Mouse (Mus musculus): Measurements from ENCODE around the gene Fjx1.

Fjx1 gene

DNA sequence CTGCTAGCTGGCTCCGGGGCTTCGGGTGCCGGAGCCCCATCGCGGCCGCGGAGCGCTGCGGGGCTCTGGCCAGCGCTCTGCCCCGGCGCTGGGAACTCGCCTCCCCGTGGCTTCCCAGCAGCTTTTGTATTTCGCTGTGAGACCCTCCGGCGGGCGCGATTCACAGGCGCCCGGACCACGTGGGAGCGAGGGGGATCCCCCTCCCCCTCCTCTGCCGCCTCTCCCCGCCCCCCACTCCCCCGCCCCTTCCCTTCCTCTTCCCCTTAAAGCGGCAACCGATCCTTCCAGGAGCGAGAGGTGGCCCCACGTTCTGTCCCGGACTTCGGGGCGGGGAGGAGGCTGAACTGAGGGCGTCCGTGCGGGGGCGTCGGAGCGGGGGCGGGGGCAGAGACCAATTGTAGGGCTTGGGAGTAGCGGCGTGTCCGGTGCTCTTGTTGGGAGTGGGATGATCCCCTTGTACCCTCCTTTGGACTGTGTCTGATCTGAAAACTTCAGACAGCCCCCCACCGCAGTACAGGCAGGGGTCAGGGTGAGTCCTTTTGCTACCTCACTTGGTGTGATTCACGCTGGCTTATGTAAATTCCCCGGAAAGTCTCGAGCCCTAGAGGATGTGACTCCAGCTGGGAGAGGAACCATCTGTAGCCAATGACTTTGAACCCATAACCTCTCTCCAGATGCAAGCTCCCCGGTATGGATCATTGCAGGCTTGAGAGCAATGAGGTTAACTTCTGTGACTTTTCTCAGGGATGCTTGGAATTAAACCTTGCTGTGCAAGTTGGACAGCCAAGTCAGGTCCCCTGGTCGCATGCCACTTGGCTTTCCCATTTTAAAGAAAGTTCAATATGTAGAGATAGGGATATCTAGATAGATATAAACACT, at the start of gene Fjx1:
Gene Fjx1 (minus strand): TSS at position 829 of the 879 bp plus-strand sequence.
- peak; percentile 92 for DNase-seq

GRCm38 (mm10) chr2:102500001-102500689, 47.8 kb upstream of the Fjx1 start:
- DNase-seq: no peak

DNA sequence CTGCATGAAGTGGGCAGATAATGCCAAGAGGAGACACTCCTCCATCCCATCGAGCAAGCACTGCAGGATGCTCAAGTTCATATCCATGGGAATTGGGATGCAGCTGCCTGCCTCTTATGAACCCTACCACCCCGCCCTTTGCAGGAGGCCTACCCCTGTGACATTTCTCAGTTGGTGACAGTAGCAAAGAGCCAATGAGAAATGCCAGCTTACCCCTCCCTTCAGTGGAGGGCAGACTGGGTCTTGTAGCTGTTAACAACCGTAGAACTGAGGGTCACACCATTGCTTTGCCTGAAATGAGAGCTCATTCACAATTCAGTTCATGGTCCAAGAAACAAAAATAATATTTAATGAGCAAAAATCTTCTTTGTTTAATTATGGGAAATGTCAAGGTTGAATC, 28.4 kb upstream of the Fjx1 start:
- DNase-seq: peak; percentile 34

DNA sequence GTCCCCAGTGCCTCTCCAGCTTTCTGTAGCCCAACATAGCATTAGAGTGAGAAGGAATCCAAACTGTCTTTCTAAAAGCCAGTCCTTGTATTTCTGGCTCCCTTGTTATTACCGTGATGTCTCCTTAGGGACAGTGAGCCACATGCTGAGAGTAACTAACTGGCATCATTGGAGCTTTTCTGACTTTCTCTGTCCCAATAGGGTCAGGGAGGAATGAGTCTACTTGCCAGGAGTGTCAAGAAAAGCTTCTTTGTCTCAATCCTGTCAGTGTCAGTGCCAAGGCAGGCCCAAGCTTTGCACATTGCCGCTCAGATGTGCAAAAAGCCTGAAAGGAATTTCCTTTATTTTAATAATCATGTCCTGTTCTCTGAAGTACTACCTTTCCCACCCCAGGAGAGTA, 23.8 kb upstream of the Fjx1 start:
- no peak for DNase-seq

DNA sequence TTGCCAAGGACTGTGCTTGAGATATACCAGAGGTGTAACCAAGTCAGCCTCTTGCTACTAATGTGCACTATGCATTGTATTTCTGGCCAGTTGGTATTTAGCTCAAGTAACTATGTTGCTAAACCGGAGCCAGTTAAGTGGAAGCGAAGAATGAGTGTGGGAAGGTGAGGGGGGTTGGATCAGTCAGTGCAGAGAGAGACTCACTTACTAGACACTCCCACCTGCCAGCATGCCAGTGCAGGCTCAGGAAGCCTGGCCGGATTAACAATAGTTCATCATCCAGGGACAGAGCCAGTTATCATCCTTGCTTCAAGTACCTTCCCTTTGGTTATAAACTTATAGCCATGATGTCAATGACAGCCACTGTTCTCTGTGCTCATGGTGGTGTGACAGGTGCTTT, 16.3 kb upstream of the Fjx1 start:
- DNase-seq: no peak

DNA sequence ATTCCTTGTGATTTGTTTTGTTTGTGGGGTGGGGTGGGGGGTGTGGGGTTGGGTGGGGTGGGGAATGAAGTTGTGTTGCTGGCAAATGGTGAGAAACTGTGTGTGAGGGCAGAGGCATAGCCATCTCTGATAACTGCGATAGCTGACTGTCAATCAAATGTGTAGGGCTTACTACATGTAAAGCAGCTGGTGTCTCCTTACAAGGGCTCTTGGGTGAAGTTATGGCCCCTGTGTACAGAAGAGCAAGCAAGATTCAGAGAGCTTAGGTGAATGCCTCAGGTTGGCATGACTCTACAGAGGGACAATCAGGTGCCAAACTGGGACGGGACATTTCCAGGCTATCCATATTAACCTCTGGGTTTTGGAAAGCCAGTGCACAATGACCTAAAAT, 12.0 kb upstream of the Fjx1 start:
- DNase-seq: no peak

DNA sequence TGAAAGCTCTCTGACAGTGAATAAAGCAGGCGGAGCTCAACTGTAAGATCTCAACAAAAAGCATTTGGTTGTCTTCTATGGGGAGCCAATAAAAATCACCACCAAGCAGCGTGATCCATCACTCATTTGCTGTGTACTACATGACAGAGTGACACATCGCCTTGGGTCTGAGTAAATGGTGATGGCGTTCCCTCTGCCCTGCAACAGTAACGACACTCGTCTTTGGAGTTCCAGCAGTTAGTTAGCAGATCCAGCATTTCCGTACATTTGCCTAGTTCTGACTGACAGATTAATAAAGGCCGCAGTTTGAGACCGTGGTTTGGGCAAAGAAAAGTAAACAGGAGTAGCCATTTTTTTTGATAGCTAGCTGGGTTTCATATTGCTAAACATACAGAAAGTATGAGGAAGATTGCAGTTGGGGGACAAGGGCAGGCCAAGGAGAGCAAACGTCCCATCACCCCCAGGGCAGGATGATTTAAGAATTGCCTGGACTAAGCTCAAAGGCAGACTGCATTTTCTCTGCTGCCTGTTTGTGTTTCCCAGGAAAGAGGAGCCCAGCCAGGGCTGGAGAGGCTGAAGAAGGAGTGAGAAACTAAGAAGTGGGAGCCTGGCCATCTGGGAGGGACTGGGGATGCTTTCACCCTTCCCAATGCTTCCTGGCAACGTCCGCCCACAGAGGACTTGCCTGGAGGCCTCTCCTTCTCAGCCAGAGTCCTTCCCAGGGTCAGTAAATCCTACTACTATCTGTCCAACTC, 11.5 kb upstream of the Fjx1 start:
- no peak for DNase-seq

DNA sequence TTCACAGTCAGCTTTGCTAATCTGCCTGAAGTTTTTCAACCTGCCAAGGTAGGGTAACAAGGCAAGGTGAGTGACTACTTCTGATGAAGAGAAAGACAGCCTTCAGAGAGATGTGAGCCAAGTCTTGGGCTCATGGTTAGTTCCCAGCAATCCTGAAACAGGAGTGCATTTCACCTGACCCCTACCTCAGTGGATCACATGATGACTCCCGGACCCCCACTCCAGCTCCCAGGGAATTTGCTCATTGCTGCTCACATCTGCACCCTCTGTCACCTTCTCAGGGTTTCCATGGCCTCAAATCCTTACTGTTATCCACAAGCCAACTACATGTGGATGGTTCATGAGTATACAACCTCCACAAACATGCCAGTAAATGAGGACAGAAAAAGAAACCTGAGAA, 9.2 kb upstream of the Fjx1 start:
- no peak for DNase-seq

- no peak for DNase-seq
These were observed 2.8 kb upstream of the Fjx1 start for GRCm38 (mm10) chr2:102455126-102455525.

GRCm38 (mm10) chr2:102453447-102453846, 1.1 kb upstream of the Fjx1 start:
- peak; percentile 65 for DNase-seq

GRCm38 (mm10) chr2:102450761-102451670, 1.3 kb downstream of the Fjx1 start:
- DNase-seq: peak; percentile 66

GRCm38 (mm10) chr2:102450248-102450760, 2.0 kb downstream of the Fjx1 start:
- peak; percentile 69 for DNase-seq

- DNase-seq: peak; percentile 81
These were observed 2.6 kb downstream of the Fjx1 start for GRCm38 (mm10) chr2:102449630-102450247.

DNA sequence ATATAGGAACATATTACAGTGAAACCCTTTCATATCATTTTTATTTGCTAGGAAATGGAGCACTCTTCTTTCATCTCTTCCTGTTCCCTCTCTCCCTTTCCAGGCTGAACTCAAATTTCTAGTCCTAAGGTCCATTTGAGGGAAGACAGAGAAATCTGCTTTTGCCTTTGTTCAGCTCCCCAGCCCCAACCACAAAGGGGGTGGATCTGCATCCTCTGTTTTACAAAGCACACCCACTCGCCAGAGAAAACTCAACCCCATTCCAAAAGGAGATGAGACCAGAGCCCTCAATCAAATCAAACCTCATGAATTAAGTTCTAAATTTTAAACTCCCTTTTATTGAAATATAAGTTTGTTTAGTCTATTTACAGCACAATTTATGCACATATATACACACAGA, 3.2 kb downstream of the Fjx1 start:
- DNase-seq: no peak

GRCm38 (mm10) chr2:102447831-102448230, 4.5 kb downstream of the Fjx1 start:
- peak; percentile 58 for DNase-seq

GRCm38 (mm10) chr2:102446851-102447250, 5.4 kb downstream of the Fjx1 start:
- no peak for DNase-seq

GRCm38 (mm10) chr2:102437357-102438030, 14.8 kb downstream of the Fjx1 start:
- no peak for DNase-seq

DNA sequence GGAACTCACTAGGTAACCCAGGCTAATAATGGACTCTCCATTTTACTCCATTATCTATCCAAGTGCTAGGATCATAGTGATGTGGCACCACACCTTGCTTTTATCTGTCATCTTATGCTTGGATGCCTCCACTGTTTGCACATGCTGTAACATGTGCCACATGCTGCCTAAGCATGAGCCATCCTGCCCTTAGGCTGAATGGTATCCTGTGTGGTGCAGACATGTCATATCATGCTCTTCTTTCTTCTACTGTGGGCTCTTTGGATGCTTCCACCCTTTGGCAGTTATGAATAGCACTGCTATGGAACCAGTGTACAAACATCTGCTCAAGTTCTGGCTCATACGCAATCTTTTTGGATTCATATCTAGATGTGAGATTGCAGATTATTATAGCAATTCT, 18.4 kb downstream of the Fjx1 start:
- no peak for DNase-seq

DNA sequence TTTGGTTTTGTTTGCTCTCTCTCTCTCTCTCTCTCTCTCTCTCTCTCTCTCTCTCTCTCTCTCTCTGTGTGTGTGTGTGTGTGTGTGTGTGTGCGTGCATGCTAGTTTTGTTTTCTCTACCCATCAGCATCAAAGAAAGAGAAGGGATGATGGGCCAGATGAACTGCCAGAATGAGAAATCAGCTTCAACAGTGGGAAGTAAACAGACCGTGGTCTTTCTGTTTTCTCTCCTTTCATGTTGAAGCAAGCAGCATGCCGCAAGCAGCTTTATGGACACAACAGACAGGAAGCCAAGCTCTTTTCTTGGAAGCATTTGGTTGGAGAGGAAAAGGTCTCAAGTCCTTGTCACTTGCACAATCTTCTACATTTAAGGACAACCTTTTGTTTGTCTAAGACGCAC, 21.2 kb downstream of the Fjx1 start:
- no peak for DNase-seq

GRCm38 (mm10) chr2:102427974-102428373, 24.3 kb downstream of the Fjx1 start:
- DNase-seq: no peak

- DNase-seq: no peak
These were observed 25.9 kb downstream of the Fjx1 start for GRCm38 (mm10) chr2:102426434-102426833.
